Mouse (Mus musculus) liver, embryonic 16.5 days (tissue): ENCODE data around the gene Ola1. TPM values are rescaled to one million over a fixed set of nuclear protein-coding genes. Genes with fewer than 3 reads are reported as not detected.

Experiments
- ATAC-seq: fragments of 200-750 bp; cut with Nextera tagmentation; 2 replicates; pipeline ENCODE4 v1.8.0; 2017; ENCODE audit warnings: low read depth, mild to moderate bottlenecking, moderate number of reproducible peaks, moderate library complexity
- H3K27ac ChIP-seq: fragments of 300-500 bp; sonication (generic); 2 replicates; pipeline ENCODE4 v1.5.1; 2014; ENCODE audit warnings: mild to moderate bottlenecking, low read length
- H3K27me3 ChIP-seq: fragments of 300-500 bp; sonication (generic); 2 replicates; pipeline ENCODE4 v1.6.1; 2014; ENCODE audit warnings: low read depth, low read length, mixed read lengths; ENCODE audit not compliant: control insufficient read depth, insufficient read depth
- H3K36me3 ChIP-seq: fragments of 300-500 bp; sonication (generic); 2 replicates; pipeline ENCODE4 v1.6.1; 2014; ENCODE audit warnings: mild to moderate bottlenecking; ENCODE audit not compliant: control insufficient read depth, insufficient read depth
- H3K4me1 ChIP-seq: fragments of 300-500 bp; sonication (generic); 2 replicates; pipeline ENCODE4 v1.6.1; 2014; ENCODE audit warnings: low read depth, low read length, mixed read lengths; ENCODE audit not compliant: control insufficient read depth
- H3K4me2 ChIP-seq: fragments of 300-500 bp; sonication (generic); 2 replicates; pipeline ENCODE4 v1.6.1; 2014; ENCODE audit warnings: low read depth, low read length, mixed read lengths
- H3K4me3 ChIP-seq: fragments of 300-500 bp; sonication (generic); 2 replicates; pipeline ENCODE4 v1.5.1; 2014; ENCODE audit warnings: low read depth, mild to moderate bottlenecking, low read length
- H3K9ac ChIP-seq: fragments of 300-500 bp; sonication (generic); 2 replicates; pipeline ENCODE4 v1.6.1; 2014; ENCODE audit warnings: low read depth, low read length
- H3K9me3 ChIP-seq: fragments of 300-500 bp; sonication (generic); replicated peaks from 2 replicates; pipeline ENCODE4 v1.6.1; 2016; ENCODE audit warnings: low read length; ENCODE audit not compliant: control insufficient read depth
- WGBS: fragments of 180-500 bp; shearing (Covaris S2); extraction: QIAGEN DNeasy Blood & Tissue Kit; methylation state at CpG from one replicate; pipeline ENCODE4 v1.1.7; 2014; ENCODE audit not compliant: insufficient replicate concordance; 5-methylcytosine and 5-hydroxymethylcytosine counted together
- polyA plus RNA-seq: library from polyadenylated mRNA; unstranded; fragments of >200 nt; fragmentation: Nextera tagmentation; extraction: Ambion mirVana; gene quantifications from 2 replicates; pipeline ENCODE4 v1.2.1, GENCODE M21; 2015

Gene Ola1
- polyA plus RNA-seq, 1 experiment from 2014 or later: 29.7 TPM

GRCm38 (mm10) chr2:73053791-73054490 lies 164.8 kb downstream of the Ola1 start:
- ATAC-seq: no peak
- no peaks in the 10 kb centered on the region for H3K27me3 ChIP-seq
- H3K27ac ChIP-seq: peak overlapping the region; percentile 45; the same call in 1 of the 2 replicates
- no peak overlapping the region for H3K4me3 ChIP-seq
- H3K36me3 ChIP-seq: no peaks in the 10 kb centered on the region
- H3K9me3 ChIP-seq: no peaks in the 10 kb centered on the region
- 39% methylated on average over 9 of the region's 9 CpGs for WGBS
- H3K4me2 ChIP-seq: no peak overlapping the region
- H3K9ac ChIP-seq: no peak overlapping the region
- H3K4me1 ChIP-seq: peaks cover 16% of the 10 kb centered on the region

- WGBS: 80% methylated on average over 8 of the region's 8 CpGs
These were observed 168.3 kb downstream of the Ola1 start for GRCm38 (mm10) chr2:73050401-73050800.

GRCm38 (mm10) chr2:73049977-73050376 lies 168.7 kb downstream of the Ola1 start:
- H3K4me2 ChIP-seq: no peak overlapping the region
- 64% methylated on average over 4 of the region's 4 CpGs for WGBS
- no peaks in the 10 kb centered on the region; the same call in 1 of the 2 replicates for H3K4me1 ChIP-seq
- H3K4me3 ChIP-seq: no peak overlapping the region
- no peak for ATAC-seq
- no peak overlapping the region for H3K9ac ChIP-seq
- no peaks in the 10 kb centered on the region for H3K36me3 ChIP-seq
- no peaks in the 10 kb centered on the region for H3K27me3 ChIP-seq
- H3K9me3 ChIP-seq: no peaks in the 10 kb centered on the region
- no peak overlapping the region for H3K27ac ChIP-seq

More at GRCm38 (mm10) chr2:73050401-73050800, 168.3 kb downstream of the Ola1 start:
- H3K4me3 ChIP-seq: no peak overlapping the region
- no peak overlapping the region for H3K4me2 ChIP-seq
- no peak overlapping the region for H3K9ac ChIP-seq
- no peaks in the 10 kb centered on the region for H3K27me3 ChIP-seq
- ATAC-seq: no peak
- H3K27ac ChIP-seq: no peak overlapping the region
- H3K4me1 ChIP-seq: no peaks in the 10 kb centered on the region; the same call in none of the 2 replicates
- H3K36me3 ChIP-seq: no peaks in the 10 kb centered on the region
- no peaks in the 10 kb centered on the region for H3K9me3 ChIP-seq

GRCm38 (mm10) chr2:73049001-73049684 lies 169.6 kb downstream of the Ola1 start:
- no peak for ATAC-seq
- H3K27ac ChIP-seq: no peak overlapping the region
- no peaks in the 10 kb centered on the region; the same call in 1 of the 2 replicates for H3K4me1 ChIP-seq
- H3K9ac ChIP-seq: no peak overlapping the region
- H3K27me3 ChIP-seq: no peaks in the 10 kb centered on the region; the same call in 1 of the 2 replicates
- 59% methylated on average over 6 of the region's 6 CpGs for WGBS
- H3K9me3 ChIP-seq: no peaks in the 10 kb centered on the region
- H3K36me3 ChIP-seq: no peaks in the 10 kb centered on the region
- no peak overlapping the region for H3K4me3 ChIP-seq
- H3K4me2 ChIP-seq: no peak overlapping the region

GRCm38 (mm10) chr2:73047061-73047741 lies 171.5 kb downstream of the Ola1 start:
- Histone ChIP-seq H3K4me1 (no peaks in the 10 kb centered on the region; the same call in 1 of the 2 replicates), H3K36me3 (no peaks in the 10 kb centered on the region), H3K27me3 (no peaks in the 10 kb centered on the region; the same call in 1 of the 2 replicates), H3K9ac (no peak overlapping the region), H3K27ac (no peak overlapping the region), H3K4me3 (no peak overlapping the region), H3K9me3 (no peaks in the 10 kb centered on the region), H3K4me2 (no peak overlapping the region)
- peak; percentile 84 for ATAC-seq
- WGBS: 73% methylated on average over 24 of the region's 24 CpGs

- ATAC-seq: no peak
- Histone ChIP-seq H3K9me3 (no peaks in the 10 kb centered on the region), H3K4me2 (no peak overlapping the region), H3K27me3 (no peaks in the 10 kb centered on the region; the same call in 1 of the 2 replicates), H3K9ac (no peak overlapping the region), H3K36me3 (no peaks in the 10 kb centered on the region), H3K4me3 (no peak overlapping the region), H3K4me1 (no peaks in the 10 kb centered on the region; the same call in 1 of the 2 replicates), H3K27ac (no peak overlapping the region)
- 70% methylated on average over 10 of the region's 10 CpGs for WGBS
These were observed 172.1 kb downstream of the Ola1 start for GRCm38 (mm10) chr2:73046576-73046975.

GRCm38 (mm10) chr2:73045505-73045904 lies 173.2 kb downstream of the Ola1 start:
- Histone ChIP-seq H3K4me1 (no peaks in the 10 kb centered on the region; the same call in 1 of the 2 replicates), H3K4me2 (no peak overlapping the region), H3K4me3 (no peak overlapping the region), H3K36me3 (no peaks in the 10 kb centered on the region), H3K9me3 (no peaks in the 10 kb centered on the region), H3K27me3 (no peaks in the 10 kb centered on the region; the same call in 1 of the 2 replicates), H3K9ac (no peak overlapping the region), H3K27ac (no peak overlapping the region)
- no peak for ATAC-seq
- 53% methylated on average over 5 of the region's 5 CpGs for WGBS
